Mouse (Mus musculus) myocyte (in vitro differentiated cells): ENCODE results near the gene Ddx25. TPM values are rescaled to one million over a fixed set of nuclear protein-coding genes. Genes with fewer than 3 reads are reported as not detected.

Experiments used
- H3K27me3 ChIP-seq: one replicate; pipeline ENCODE4 v1.6.1; 2011; ENCODE audit not compliant: control insufficient read depth, insufficient read depth, insufficient read length
- H3K36me3 ChIP-seq: one replicate; pipeline ENCODE4 v1.6.1; 2011; ENCODE audit not compliant: control insufficient read depth, insufficient read depth
- H3K4me2 ChIP-seq: one replicate; pipeline ENCODE4 v1.6.1; 2011; ENCODE audit warnings: low read depth, control low read depth
- H3K4me3 ChIP-seq: one replicate; pipeline ENCODE4 v1.5.1; 2011; ENCODE audit warnings: mild to moderate bottlenecking, control low read depth, moderate library complexity
- H3K79me2 ChIP-seq: one replicate; pipeline ENCODE4 v1.6.1; 2011; ENCODE audit not compliant: control insufficient read depth, insufficient read depth
- H3ac ChIP-seq: one replicate; pipeline ENCODE4 v1.6.1; 2011; ENCODE audit not compliant: control insufficient read depth, insufficient read length
- CEBPB ChIP-seq: IDR thresholded peaks from 2 replicates; pipeline ENCODE4 v1.6.1; 2011; ENCODE audit warnings: mild to moderate bottlenecking, moderate library complexity; ENCODE audit not compliant: poor library complexity, insufficient read depth, severe bottlenecking
- E2F4 ChIP-seq: IDR thresholded peaks from one replicate; pipeline ENCODE4 v1.6.1; 2011; ENCODE audit warnings: mild to moderate bottlenecking, control low read depth, moderate library complexity; ENCODE audit not compliant: insufficient read depth
- MAX ChIP-seq: IDR thresholded peaks from one replicate; pipeline ENCODE4 v1.6.1; 2011; ENCODE audit warnings: low read depth, mild to moderate bottlenecking, control low read depth
- MYOD1 ChIP-seq, 3 experiments: IDR thresholded peaks; one replicate each; pipeline ENCODE4 v1.6.1; 2011; ENCODE audit warnings: control low read depth in 2 of 3, low read depth in 2 of 3, mild to moderate bottlenecking in 2 of 3, moderate library complexity in 1 of 3; ENCODE audit not compliant: insufficient read length in 2 of 3, control insufficient read depth in 1 of 3
- MYOG ChIP-seq, 3 experiments: IDR thresholded peaks; one replicate each; pipeline ENCODE4 v1.6.1; 2011; ENCODE audit warnings: control low read depth in 2 of 3, low read depth in 2 of 3, mild to moderate bottlenecking in 2 of 3; ENCODE audit not compliant: insufficient read length in 2 of 3, control insufficient read depth in 1 of 3, insufficient read depth in 1 of 3
- POLR2A ChIP-seq: IDR thresholded peaks from one replicate; pipeline ENCODE4 v1.6.1; 2011; ENCODE audit warnings: low read depth, mild to moderate bottlenecking, control low read depth, moderate library complexity; ENCODE audit not compliant: insufficient read length
- POLR2AphosphoS2 ChIP-seq: IDR thresholded peaks from one replicate; pipeline ENCODE4 v1.6.1; 2011; ENCODE audit warnings: low read depth, control low read depth; ENCODE audit not compliant: insufficient read length
- REST ChIP-seq: IDR thresholded peaks from one replicate; pipeline ENCODE4 v1.6.1; 2011; ENCODE audit warnings: mild to moderate bottlenecking, control low read depth, moderate library complexity; ENCODE audit not compliant: insufficient read depth, insufficient read length
- SRF ChIP-seq: IDR thresholded peaks from one replicate; pipeline ENCODE4 v1.6.1; 2011; ENCODE audit warnings: low read depth; ENCODE audit not compliant: control insufficient read depth, insufficient read length
- TCF12 ChIP-seq: IDR thresholded peaks from one replicate; pipeline ENCODE4 v1.6.1; 2011; ENCODE audit warnings: mild to moderate bottlenecking, control low read depth; ENCODE audit not compliant: poor library complexity, insufficient read depth, severe bottlenecking
- TCF3 ChIP-seq: IDR thresholded peaks from one replicate; pipeline ENCODE4 v1.6.1; 2011; ENCODE audit warnings: low read depth, control low read depth; ENCODE audit not compliant: insufficient read length
- USF1 ChIP-seq: IDR thresholded peaks from one replicate; pipeline ENCODE4 v1.6.1; 2011; ENCODE audit warnings: low read depth, mild to moderate bottlenecking, control low read depth, moderate library complexity
- polyA plus RNA-seq: library from polyadenylated mRNA; unstranded; fragments of >200 nt; fragmentation: generic; extraction: Trizol; gene quantifications from one replicate; pipeline ENCODE4 v1.2.1, GENCODE M21; 2012; ENCODE audit warnings: missing spikeins

The Ddx25 gene
- polyA plus RNA-seq, 1 experiment = not detected

DNA sequence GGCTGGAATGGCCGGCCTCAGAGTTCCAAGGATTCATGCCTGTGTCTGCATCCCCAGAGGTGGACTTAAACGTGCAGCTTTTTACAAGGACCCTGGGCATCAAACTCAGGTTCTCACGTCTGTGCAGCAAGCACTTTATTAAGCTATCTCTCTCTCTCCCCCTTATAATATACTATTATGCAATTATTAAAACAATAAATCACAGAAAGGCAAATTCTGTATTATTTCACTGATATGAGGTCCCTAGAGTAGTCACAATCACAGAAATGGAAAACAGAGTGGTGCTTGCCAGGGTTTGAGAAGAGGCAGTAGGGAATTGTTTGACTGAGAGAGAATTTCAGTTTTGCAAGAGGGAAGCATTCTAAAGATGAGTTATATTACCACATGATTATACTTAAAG is 29.2 kb downstream of the Ddx25 start:
- TF ChIP-seq REST (no peak), MYOG (IDR thresholded peaks at IDR 0.05; ENCODE audit: control insufficient read depth in 1 of 3, insufficient read depth in 1 of 3, insufficient read length in 2 of 3, low read depth in 2 of 3) (no peak)
- Histone ChIP-seq H3ac (no peak overlapping the region), H3K36me3 (no peaks in the 10 kb centered on the region), H3K27me3 (no peaks in the 10 kb centered on the region), H3K79me2 (no peaks in the 10 kb centered on the region), H3K4me3 (no peak overlapping the region), H3K4me2 (no peak overlapping the region)

DNA sequence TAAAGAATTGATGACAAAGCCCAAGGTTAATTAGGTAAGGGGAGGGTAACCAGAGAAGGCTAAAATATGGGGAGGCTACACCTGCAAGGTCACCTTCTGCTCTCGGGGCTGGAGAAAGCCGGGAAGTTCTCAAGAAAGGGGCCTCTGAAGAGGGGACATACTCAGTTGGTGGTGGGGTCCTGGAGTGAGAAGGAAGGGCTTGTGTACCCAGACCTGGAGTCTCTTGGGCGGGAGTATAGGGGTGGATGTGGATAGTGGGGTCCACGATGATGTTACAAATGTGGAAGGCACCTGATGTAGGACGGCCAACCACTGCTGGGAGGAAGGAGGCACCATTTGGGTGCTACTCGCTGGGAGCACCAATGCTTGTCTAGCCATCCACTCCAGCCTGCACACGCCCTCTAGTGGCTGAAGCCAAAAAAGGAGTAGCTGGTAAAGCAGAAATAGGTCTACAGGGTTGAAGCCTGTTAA is 34.4 kb downstream of the Ddx25 start:
- Histone ChIP-seq H3K4me3 (no peak overlapping the region), H3K36me3 (no peaks in the 10 kb centered on the region), H3K4me2 (no peak overlapping the region)

DNA sequence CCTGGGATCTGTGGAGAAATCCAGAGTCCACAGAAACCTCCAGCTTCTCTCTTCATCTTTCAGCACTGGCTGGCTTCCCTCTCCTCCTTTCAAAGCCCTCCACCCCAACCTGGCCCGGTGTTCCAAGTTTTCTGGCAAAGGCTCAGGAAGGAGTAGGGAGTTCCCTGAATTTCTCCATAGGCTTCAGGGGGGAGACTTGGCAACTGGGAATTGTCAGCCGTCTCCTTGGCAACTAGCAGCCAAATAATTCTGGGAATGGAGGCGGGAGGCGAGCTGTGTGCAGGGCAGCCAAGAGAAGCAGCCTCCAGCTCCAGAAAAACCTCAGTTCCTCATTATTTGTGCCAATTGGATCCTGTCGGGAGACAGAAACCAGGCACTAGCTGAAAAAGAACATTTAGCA is 34.8 kb downstream of the Ddx25 start:
- H3K79me2 ChIP-seq = no peaks in the 10 kb centered on the region
- H3ac ChIP-seq = no peak overlapping the region

More for the DNA sequence above, 34.4 kb downstream of the Ddx25 start:
- Histone ChIP-seq H3K27me3 (no peaks in the 10 kb centered on the region), H3ac (no peak overlapping the region), H3K79me2 (no peaks in the 10 kb centered on the region)
- TF ChIP-seq MYOG (IDR thresholded peaks at IDR 0.05; ENCODE audit: control insufficient read depth in 1 of 3, insufficient read depth in 1 of 3, insufficient read length in 2 of 3, low read depth in 2 of 3) (no peak), SRF (no peak), USF1 (no peak), POLR2A (no peak), TCF3 (no peak), POLR2AphosphoS2 (no peak), REST (no peak), MAX (no peak), CEBPB (no peak), E2F4 (no peak), MYOD1 (IDR thresholded peaks at IDR 0.05; ENCODE audit: control insufficient read depth in 1 of 3, insufficient read length in 2 of 3, low read depth in 2 of 3) (no peak), TCF12 (no peak)

DNA sequence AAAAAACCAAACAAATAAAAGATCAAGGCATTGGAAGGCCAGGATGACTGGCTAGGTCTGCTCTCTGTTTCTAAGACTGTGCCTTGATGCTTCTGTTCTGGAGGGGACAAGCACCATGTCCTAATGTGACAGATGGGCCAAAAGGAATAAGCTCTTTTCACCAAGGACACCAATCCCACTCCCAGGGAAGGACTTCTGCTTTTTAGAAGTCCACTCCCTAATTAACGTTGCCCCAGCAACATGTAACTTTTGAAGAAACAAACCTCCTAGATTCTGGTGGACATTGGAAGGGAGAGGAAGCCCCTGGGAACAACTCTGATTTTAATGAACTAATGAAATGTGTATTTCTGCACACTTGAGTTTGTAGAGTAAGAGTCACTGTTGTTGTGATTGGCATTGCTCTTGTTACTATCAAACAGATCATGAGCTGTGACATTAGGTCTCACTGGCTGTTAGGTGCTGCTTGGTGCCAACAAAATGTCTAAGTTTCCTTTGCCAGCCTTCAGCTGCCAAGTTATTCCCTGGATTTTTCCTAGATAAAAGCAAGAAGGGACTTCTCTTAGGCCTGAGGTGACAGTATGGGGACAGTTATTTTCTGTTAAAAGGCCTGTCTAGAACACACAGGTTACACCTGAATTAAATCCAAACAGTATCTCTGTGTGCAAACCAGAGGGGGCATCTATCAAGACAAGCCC is 35.4 kb downstream of the Ddx25 start:
- Histone ChIP-seq H3K79me2 (no peaks in the 10 kb centered on the region), H3K27me3 (no peaks in the 10 kb centered on the region), H3K4me2 (no peak overlapping the region), H3ac (no peak overlapping the region), H3K4me3 (no peak overlapping the region), H3K36me3 (no peaks in the 10 kb centered on the region)
- no peak for TF ChIP-seq POLR2AphosphoS2
- TF ChIP-seq USF1 = no peak
- no peak for TF ChIP-seq POLR2A

More for the DNA sequence above, 34.8 kb downstream of the Ddx25 start:
- H3K27me3 ChIP-seq = no peaks in the 10 kb centered on the region
- no peak for TF ChIP-seq POLR2A
- TF ChIP-seq POLR2AphosphoS2 = no peak
- TF ChIP-seq TCF3 = no peak
- no peak for TF ChIP-seq SRF
- TF ChIP-seq MAX = no peak
- H3K36me3 ChIP-seq = no peaks in the 10 kb centered on the region
- no peak overlapping the region for H3K4me3 ChIP-seq
- H3K4me2 ChIP-seq = no peak overlapping the region

DNA sequence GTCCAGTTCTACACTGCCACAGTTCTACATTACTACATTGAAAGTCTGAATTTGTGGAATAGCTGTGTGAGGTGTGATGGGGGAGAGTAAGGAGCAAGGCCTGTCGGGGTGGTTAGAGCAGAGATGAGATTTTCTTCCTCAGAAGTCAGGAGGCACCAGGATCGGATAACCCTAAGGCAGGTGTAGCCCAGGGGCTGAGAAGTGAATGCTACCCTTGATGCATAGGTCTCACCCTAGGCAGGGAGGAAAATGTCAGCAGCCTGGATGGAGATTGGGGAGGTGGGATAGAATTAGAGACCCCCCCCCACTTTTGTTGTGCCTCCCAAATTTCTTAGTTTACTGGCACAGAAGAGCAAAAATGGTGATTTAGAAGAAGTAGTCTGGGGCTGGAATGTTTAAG is 36.1 kb downstream of the Ddx25 start:
- no peaks in the 10 kb centered on the region for H3K79me2 ChIP-seq
- H3K36me3 ChIP-seq = no peaks in the 10 kb centered on the region
- H3K4me3 ChIP-seq = no peak overlapping the region
- no peak overlapping the region for H3K4me2 ChIP-seq
- TF ChIP-seq MAX = no peak
- no peak for TF ChIP-seq POLR2A
- no peak for TF ChIP-seq MYOD1 (IDR thresholded peaks at IDR 0.05; ENCODE audit: control insufficient read depth in 1 of 3, insufficient read length in 2 of 3, low read depth in 2 of 3)
- TF ChIP-seq TCF3 = no peak
- TF ChIP-seq SRF = no peak
- no peak overlapping the region for H3ac ChIP-seq
- H3K27me3 ChIP-seq = no peaks in the 10 kb centered on the region
